Mouse (Mus musculus) urinary bladder, postnatal 14 days (tissue): Measurements from ENCODE around the gene Adap1.

Experiments
- DNase-seq: peaks from one replicate; pipeline ENCODE4 v3.0.0; 2021; ENCODE audit warnings: low spot score

The Adap1 gene

DNA sequence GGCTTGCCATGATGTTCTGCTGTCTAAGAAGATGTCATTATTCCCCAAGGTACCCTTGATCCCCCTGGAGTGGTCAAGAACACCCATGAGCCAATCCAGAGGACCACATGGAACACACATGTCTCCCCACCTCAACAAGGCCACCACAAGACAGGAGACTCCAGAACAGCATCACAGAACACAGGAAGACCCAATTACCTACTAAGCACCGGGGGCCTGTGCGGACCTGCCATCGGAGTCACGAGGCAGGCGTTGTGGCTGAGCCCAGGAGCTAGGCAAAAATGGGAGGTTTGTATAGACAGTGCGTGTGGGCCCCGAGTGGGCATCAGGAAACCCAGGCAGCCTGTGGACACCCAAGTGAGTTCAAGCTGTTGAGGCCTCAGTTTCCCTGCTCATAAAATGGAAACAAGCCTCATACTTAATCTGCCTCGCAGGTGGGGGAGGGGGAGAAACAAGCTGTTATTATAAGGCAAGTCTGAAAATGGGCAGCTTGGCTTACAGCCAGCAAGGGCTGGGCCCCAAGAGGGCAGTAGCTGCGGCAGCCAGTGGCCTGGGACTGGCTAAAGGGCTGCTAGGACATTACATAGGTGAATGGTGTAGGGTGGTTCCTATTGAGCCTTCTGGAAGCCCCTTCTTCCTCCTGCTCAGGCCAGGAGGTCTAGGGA, 2.0 kb downstream of the Adap1 start:
- DNase-seq = peak; percentile 50

GRCm38 (mm10) chr5:139321331-139321730, 4.1 kb downstream of the Adap1 start:
- DNase-seq = no peak

GRCm38 (mm10) chr5:139320424-139320823, 5.0 kb downstream of the Adap1 start:
- DNase-seq = no peak

DNA sequence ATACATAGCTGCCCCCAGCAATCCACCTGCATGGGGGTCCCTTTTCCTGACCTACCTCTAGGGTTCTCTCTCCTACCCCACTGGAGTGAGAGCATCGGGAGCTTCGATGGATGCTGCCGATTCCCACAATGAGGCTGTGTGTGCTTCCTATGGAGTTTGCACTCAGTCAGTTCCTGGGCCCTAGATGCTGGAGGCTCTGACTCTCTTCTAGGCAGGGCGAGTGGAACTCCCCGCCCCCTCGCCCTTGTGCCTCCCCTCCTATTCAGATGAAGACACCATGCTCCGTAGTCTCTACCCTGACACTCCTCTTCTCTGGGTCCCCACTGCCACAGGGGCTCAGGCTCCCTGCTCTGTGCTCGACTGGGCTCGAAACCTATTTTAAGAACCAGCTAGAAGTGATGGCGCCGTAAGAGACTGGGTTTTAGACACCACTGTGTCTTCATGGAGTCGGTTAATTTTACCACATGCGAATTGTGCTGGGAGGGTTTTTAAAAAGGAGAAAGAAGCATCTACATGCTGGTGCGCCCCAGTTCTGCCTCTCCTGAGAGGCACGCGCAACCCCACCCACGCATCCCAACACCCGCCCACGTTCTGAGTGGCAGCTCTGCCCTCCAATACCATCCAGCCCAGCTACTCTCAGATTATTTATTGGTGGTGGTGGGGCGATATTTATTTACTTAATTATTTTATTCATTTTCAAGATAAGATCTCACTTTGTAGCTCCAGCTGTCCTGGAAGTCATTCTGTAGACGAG, 7.5 kb downstream of the Adap1 start:
- DNase-seq = no peak

GRCm38 (mm10) chr5:139316982-139317675, 8.3 kb downstream of the Adap1 start:
- DNase-seq = peak; percentile 86

- no peak for DNase-seq
Observed at GRCm38 (mm10) chr5:139314941-139315642, 10.3 kb downstream of the Adap1 start.

DNA sequence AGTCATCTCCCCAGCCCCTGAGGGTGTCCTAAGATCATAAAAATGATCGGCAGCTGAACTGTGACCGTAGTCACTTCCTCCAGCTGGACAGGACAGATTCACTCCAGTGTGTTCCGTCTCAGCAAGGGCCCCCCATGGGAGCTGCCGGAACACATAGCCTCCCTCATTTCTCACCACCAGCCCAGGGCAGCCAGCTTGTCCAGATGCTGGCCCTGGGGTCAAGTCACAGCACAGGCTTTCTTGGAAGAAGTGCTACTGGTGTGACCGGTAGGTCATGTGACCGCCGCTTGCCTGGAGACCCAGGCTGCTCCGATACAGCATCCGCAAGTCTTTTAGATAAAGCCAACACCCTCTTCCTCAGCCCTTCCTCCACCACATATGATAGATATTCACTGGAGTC, 11.9 kb downstream of the Adap1 start:
- no peak for DNase-seq

DNA sequence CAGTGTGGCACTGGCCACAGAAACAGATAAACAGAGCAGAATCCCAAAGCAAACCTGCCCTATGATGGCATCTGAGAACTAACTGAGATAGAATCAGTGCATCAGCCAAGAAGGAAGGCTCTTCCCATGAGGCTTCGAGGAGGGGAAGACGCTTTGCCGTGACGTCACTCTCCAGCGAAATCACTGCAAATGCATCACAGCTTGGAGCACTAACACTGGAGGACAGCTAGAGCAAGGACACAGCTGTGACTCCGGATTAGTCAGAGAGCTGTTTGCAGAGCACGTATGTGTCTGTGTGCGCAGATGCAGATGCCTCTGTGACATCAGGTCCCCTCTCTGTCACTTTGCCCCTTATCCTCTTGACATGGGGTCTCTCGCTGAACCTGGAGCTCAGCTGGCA, 13.6 kb downstream of the Adap1 start:
- no peak for DNase-seq

DNA sequence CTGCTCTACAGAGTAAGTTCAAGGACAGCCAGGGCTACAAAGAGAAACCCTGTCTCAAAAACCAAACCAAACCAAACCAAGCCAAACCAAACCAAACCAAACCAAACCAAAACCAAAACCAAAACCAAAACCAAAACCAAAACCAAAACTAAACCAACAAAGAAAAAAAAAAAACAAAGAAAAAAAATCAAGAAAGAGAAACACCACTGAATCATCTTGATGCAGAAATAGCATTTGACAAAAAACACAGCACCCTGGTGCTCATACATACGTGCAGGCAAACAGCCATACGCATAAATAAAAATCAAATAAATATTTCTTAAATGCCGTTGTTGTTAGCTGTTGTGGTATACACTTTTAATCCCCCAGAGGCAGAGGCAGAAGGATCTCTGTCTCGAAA, 14.9 kb downstream of the Adap1 start:
- DNase-seq = no peak

- DNase-seq = no peak
Observed at GRCm38 (mm10) chr5:139309946-139310345, 15.5 kb downstream of the Adap1 start.

DNA sequence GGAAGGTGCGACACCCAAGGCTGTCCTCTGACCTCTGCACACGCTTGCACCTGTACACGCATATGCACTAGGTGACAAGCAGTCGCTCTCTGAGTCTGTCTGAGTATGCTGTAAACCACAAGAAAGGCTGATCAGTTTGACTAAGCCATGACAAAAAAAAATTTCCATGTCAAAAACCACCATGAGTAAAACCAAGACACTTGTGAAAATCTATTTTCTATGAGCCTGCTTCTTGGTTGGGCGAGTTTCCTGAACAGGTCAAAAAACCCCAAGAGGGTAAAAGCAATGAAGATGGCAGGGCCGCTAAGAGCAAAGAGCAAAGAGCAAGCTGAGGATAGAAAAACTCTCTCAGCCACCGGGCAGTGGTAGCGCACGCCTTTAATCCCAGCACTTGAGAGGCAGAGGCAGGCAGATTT, 21.8 kb downstream of the Adap1 start:
- DNase-seq = no peak

DNA sequence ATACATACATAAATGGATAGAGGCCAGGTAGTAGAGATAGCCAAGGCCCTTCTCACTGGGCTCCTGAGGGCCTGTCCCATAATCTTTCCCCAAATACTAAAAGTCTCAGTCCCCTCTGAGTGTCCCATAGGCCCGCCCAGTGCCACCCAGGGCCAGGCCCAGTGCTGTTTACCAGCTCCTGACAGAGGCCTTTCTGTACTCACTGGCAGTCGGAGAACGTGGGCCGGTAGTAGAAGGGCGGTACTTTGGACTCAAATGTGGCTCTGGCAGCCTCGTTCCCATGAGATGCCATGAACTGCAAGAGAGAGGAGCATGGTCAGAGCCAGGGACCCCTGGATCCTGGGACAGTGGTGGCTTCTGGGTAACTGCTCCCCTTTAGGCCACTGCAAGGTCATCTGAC, 23.3 kb downstream of the Adap1 start:
- no peak for DNase-seq

DNA sequence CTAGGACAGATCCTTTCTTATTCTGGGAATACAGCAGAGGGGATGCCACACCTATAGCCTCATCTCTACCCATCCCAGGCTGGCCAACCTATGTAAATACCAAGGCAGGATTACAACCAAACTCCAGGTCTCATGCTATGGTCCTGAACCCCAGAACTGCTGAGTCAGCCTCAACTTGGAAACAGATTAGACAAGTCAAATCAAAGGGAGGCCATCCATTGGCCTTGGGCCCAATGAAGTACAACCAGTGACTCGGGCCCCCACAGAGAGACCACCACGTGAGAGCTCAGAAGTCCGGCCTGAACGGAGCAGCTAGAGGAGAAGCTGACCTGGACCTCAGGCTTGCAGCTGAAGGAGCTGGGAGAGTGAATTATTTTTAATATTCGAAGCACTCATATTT, 27.7 kb downstream of the Adap1 start:
- no peak for DNase-seq

DNA sequence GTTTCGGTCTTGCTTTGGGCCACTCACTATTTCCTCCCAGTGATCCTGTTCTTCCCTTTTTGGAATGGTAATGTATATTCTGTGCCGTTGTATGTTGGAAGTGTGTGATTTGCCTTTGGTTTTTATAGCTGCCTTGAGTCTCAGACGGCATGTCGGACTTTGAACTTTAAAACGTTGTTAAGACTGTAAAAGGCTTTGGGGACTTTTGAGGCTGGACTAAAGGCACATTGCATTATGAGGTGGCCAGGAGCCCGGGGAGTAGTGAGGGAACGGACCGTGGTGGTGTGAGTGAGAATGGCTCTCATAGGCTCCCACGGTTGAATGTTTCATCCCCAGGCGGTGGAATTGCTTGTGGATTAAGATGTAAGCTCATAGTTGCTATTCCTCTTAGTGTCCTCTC, 28.3 kb downstream of the Adap1 start:
- no peak for DNase-seq

- no peak for DNase-seq
Observed at GRCm38 (mm10) chr5:139294089-139294488, 31.3 kb downstream of the Adap1 start.

DNA sequence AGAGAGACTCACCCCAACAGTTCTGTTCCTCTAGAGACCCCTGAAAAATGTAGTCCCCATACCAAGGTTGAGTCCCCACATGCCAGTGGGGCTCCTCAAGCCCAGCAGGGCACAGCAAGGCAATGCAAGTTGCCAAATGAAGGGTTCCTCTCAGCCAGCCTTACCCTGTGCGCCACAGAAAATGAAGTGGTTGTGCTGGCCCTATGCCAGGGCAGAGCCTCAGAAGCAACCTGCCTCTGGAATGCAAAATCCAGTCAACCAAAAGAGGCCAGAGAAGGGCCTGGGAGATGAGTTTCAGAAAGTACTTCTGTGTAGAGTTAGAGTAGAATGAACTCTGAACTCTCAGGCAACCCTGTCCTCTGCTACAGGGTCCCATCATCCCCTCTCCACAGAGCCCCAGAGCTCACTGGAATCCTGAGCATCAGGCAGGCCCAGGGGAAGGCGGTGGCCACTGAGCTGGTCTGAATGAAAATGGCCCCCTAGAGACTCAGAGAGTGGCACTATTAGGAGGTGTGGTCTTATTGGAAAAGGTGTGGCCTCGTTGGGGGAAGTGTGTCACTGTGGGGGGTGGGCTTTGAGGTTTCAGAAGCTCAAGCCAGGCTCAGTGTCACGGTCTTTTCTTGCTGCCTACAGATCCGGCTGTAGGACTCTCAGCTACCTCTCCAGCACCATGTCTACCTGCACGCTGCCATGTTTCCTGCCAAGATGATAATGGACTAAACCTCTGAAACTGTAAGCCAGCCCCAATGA, 33.4 kb downstream of the Adap1 start:
- no peak for DNase-seq

DNA sequence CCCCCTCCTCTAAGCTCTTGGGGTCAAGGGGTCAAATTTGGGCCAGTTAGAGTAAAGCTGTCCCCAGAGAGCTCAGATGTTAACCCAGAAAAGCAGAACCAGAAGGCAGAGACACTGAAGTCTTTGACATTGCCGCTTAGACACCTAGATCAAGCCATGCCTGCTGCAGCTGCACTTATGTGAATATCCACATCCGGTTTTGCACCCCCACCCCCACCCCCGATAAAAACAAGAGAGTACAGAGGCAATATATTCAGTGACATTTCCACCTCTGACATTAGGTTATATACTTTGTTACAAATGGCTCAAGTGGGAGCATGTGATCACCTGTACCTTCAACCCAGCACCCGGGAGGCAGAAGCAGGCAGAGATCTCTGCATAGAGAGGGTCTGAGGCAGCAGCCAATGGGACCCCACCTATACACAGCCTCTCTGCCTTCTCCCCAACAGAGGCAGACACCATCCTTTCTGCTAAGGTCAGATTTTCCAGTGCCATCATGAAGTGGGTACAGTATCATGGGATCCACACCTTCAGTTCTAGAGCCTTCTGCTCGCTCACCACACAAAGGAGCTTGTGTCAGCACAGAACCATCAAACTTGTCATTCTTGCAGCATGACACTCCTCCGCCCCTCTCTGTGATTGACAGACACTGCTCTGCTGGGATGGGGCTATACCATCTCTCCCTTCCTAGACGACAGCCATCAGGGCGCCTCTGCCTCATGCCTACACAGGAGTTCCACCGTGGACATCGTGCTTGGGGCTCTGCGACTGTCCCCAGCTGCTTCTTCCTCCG, 34.8 kb downstream of the Adap1 start:
- no peak for DNase-seq

DNA sequence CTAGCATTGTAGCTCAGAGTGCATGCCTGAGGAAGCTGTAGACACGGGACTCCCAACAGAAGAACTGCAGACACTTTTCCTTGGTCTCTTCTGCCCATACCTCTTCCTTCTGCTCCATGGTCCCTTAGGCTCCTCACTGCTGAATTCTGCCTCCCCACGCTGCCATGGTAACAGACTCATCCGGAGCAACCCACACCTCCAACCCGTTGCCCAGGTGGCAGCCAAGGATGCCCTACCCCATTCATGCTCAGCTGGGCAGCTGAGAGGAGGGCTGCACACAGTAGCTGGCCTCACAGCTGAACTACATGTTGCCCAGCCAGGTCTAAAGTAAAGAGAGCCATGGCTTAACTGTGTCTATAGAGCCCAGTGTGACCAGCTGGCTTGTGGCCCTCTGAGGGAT, 36.8 kb downstream of the Adap1 start:
- DNase-seq = no peak

DNA sequence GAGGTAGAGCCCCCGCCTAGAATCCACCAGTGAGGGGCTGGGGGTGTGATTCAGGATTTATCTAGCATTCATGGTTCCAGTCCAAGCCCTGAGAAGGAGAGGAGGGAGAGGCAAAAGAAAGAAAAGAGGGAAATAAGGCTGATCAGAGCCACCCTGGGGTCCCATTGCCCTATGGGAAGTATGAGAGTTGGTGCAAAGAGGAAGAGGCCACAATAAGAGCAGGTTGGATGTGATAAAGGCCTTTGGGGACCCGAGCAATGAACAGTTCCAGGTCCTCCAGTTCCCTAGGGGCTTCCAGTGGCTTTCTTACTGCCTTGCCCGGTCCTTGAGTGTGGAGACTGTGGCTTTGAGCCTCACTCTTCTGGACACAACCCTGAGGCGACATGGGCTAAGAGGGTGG, 37.6 kb downstream of the Adap1 start:
- no peak for DNase-seq

- no peak for DNase-seq
Observed at GRCm38 (mm10) chr5:139287099-139287498, 38.3 kb downstream of the Adap1 start.
